7 mouse cellular contexts compared by ENCODE assay signal in genomic region chr8:119838983-119839340, GRCm38 (mm10). TPM values are rescaled to one million over a fixed set of nuclear protein-coding genes. Genes with fewer than 3 reads are reported as not detected.
DNase-seq lines count a peak whose midpoint lies in the region; ATAC-seq and TF ChIP-seq lines count a peak whose summit lies in the region.

No protein-coding gene starts in this region.

- peaks cover 66% of the 10 kb centered on the region for H3K4me1 ChIP-seq in megakaryocyte, embryonic 14.5 days
- H3K4me1 ChIP-seq in forebrain, embryonic 15.5 days: peaks cover 52% of the 10 kb centered on the region
- peaks cover 64% of the 10 kb centered on the region for H3K4me1 ChIP-seq in liver, embryonic 12.5 days
- H3K4me1 ChIP-seq in stomach, postnatal 0 days (replicated peaks; ENCODE audit: control insufficient read depth, insufficient read depth): peaks cover 11% of the 10 kb centered on the region; the same call in 1 of the 2 replicates

- H3K36me3 ChIP-seq in megakaryocyte, embryonic 14.5 days (replicated peaks; ENCODE audit: low read length): peaks cover 34% of the 10 kb centered on the region
- H3K36me3 ChIP-seq in forebrain, embryonic 15.5 days: peaks cover 5% of the 10 kb centered on the region; the same call in 1 of the 2 replicates
- peaks cover 6% of the 10 kb centered on the region; the same call in 1 of the 2 replicates for H3K36me3 ChIP-seq in liver, embryonic 12.5 days
- H3K36me3 ChIP-seq in stomach, postnatal 0 days (ENCODE audit: control insufficient read depth, insufficient read depth, low read length): no peaks in the 10 kb centered on the region

- 48% methylated on average over 4 of the region's 4 CpGs for WGBS in forebrain, embryonic 15.5 days
- WGBS in liver, embryonic 12.5 days (ENCODE audit: insufficient replicate concordance): 54% methylated on average over 4 of the region's 4 CpGs
- WGBS in stomach, postnatal 0 days: 40% methylated on average over 4 of the region's 4 CpGs

- H3K9ac ChIP-seq in forebrain, embryonic 15.5 days (replicated peaks): peak overlapping the region; percentile 85
- peak overlapping the region; percentile 72; the same call in 1 of the 2 replicates for H3K9ac ChIP-seq in liver, embryonic 12.5 days
- H3K9ac ChIP-seq in stomach, postnatal 0 days (ENCODE audit: low read length): peak overlapping the region; percentile 83

- H3K4me3 ChIP-seq in megakaryocyte, embryonic 14.5 days (replicated peaks): peak overlapping the region; percentile 99
- peak overlapping the region; percentile 92 for H3K4me3 ChIP-seq in forebrain, embryonic 15.5 days
- H3K4me3 ChIP-seq in liver, embryonic 12.5 days: peak overlapping the region; percentile 66
- peak overlapping the region; percentile 75 for H3K4me3 ChIP-seq in stomach, postnatal 0 days (ENCODE audit: low read depth, low read length)

- TF ChIP-seq CTCF in stomach, postnatal 0 days (IDR thresholded peaks at IDR 0.05; ENCODE audit: low read depth): no peak

- peaks cover 6% of the 10 kb centered on the region; the same call in 1 of the 2 replicates for H3K9me3 ChIP-seq in megakaryocyte, embryonic 14.5 days
- no peaks in the 10 kb centered on the region for H3K9me3 ChIP-seq in forebrain, embryonic 15.5 days
- no peaks in the 10 kb centered on the region for H3K9me3 ChIP-seq in liver, embryonic 12.5 days (replicated peaks)
- H3K9me3 ChIP-seq in stomach, postnatal 0 days (ENCODE audit: control insufficient read depth, low read length): no peaks in the 10 kb centered on the region

- no peak for ATAC-seq in megakaryocyte, adult 5-6 weeks (ENCODE audit: poor library complexity, severe bottlenecking)
- no peak for ATAC-seq in forebrain, embryonic 15.5 days (replicated peaks)
- ATAC-seq in liver, embryonic 12.5 days: no peak
- no peak for ATAC-seq in stomach, postnatal 0 days (ENCODE audit: low FRiP score, low TSS enrichment)

- H3K4me2 ChIP-seq in forebrain, embryonic 15.5 days (replicated peaks): peak overlapping the region; percentile 65
- peak overlapping the region; percentile 92 for H3K4me2 ChIP-seq in liver, embryonic 12.5 days
- peak overlapping the region; percentile 93 for H3K4me2 ChIP-seq in stomach, postnatal 0 days (replicated peaks; ENCODE audit: low read depth)

- peaks cover 20% of the 10 kb centered on the region for H3K27me3 ChIP-seq in megakaryocyte, embryonic 14.5 days (replicated peaks)
- H3K27me3 ChIP-seq in forebrain, embryonic 15.5 days: no peaks in the 10 kb centered on the region
- H3K27me3 ChIP-seq in liver, embryonic 12.5 days (replicated peaks): peaks cover 23% of the 10 kb centered on the region
- H3K27me3 ChIP-seq in stomach, postnatal 0 days (ENCODE audit: control insufficient read depth, insufficient read depth, low read length): no peaks in the 10 kb centered on the region

- TF ChIP-seq EP300 in stomach, postnatal 0 days (optimal IDR thresholded peaks at IDR 0.05): no peak

- peak overlapping the region; percentile 22 for H3K27ac ChIP-seq in forebrain, embryonic 15.5 days (replicated peaks)
- H3K27ac ChIP-seq in liver, embryonic 12.5 days: 0 out of 2 replicates have a peak overlapping the region, but pooled peaks have one; percentile 61
- peak overlapping the region; percentile 86 for H3K27ac ChIP-seq in stomach, postnatal 0 days (replicated peaks)

- no peak for DNase-seq in stomach, postnatal 0 days (ENCODE audit: low spot score)
- no peak for DNase-seq in yolk sac, embryonic 10.5 days (ENCODE audit: low spot score)
- DNase-seq in left cerebral cortex, adult 9 months (ENCODE audit: low spot score in 2 of 2): no peak

RNA-seq across cellular contexts. Expression of gene Cotl1, which starts 1.4 kb away (rescaled TPM):
- 413 and 593 TPM in 2 replicates for polyA plus RNA-seq in megakaryocyte, embryonic 14.5 days (2012; ENCODE audit: insufficient read depth, low replicate concordance)
- 526 and 619 TPM in 2 replicates for total RNA-seq in megakaryocyte, adult 5-6 weeks (2015)
- 490 and 532 TPM in 2 replicates for total RNA-seq in megakaryocyte, adult 5-6 weeks (2017)
- 127 and 138 TPM in 2 replicates for polyA plus RNA-seq in forebrain, embryonic 15.5 days (2015; fragmentation: Nextera tagmentation; extraction: Ambion mirVana)
- polyA plus RNA-seq in liver, embryonic 12.5 days (2016; fragmentation: Nextera tagmentation; extraction: Ambion mirVana): 46.5 and 49.5 TPM in 2 replicates
- polyA plus RNA-seq in stomach, postnatal 0 days (2015; fragmentation: Nextera tagmentation; extraction: Ambion mirVana): 100 and 106 TPM in 2 replicates

RNA-seq across cellular contexts. Expression of gene Klhl36, which starts 23.1 kb away (rescaled TPM):
- polyA plus RNA-seq in megakaryocyte, embryonic 14.5 days (2012; ENCODE audit: insufficient read depth, low replicate concordance): 5.2 and 14.1 TPM in 2 replicates
- 2.7 and 5.5 TPM in 2 replicates for total RNA-seq in megakaryocyte, adult 5-6 weeks (2015)
- total RNA-seq in megakaryocyte, adult 5-6 weeks (2017): 8.5 and 9.2 TPM in 2 replicates
- polyA plus RNA-seq in forebrain, embryonic 15.5 days (2015; fragmentation: Nextera tagmentation; extraction: Ambion mirVana): 15.3 and 15.4 TPM in 2 replicates
- 7.0 and 7.7 TPM in 2 replicates for polyA plus RNA-seq in liver, embryonic 12.5 days (2016; fragmentation: Nextera tagmentation; extraction: Ambion mirVana)
- polyA plus RNA-seq in stomach, postnatal 0 days (2015; fragmentation: Nextera tagmentation; extraction: Ambion mirVana): 9.0 and 10.0 TPM in 2 replicates

Comparison
In these comparisons a context has a peak if more than half of its experiments do, and no peak if none do; other contexts are left out.
1. H3K27ac ChIP-seq: peak in every context shown above with its lines; median percentile 86 in stomach, postnatal 0 days; 61 in liver, embryonic 12.5 days; 22 in forebrain, embryonic 15.5 days.